Mouse (Mus musculus): ENCODE results near the gene Astn2.

GRCm38 (mm10) chr4:66399066-66399465, 5.3 kb downstream of the Astn2 start:
- TF ChIP-seq POLR2A (IDR thresholded peaks at IDR 0.05; ENCODE audit: extremely low read depth, insufficient read depth, low read length) (no peak), CTCF (IDR thresholded peaks at IDR 0.05; ENCODE audit: low read depth, low read length) (no peak)

Measured in liver, adult 2 months (tissue).